Mouse (Mus musculus): Measurements from ENCODE around the gene Nlk. TPM values are rescaled to one million over a fixed set of nuclear protein-coding genes. Genes with fewer than 3 reads are reported as not detected.
"Not testable (repeated sequence)": the region's sequence is repeated elsewhere in the genome, so short reads cannot be mapped to it uniquely, and the experiment has no call there.

Nlk gene
- polyA plus RNA-seq, 1 experiment, result 21.0 TPM

DNA sequence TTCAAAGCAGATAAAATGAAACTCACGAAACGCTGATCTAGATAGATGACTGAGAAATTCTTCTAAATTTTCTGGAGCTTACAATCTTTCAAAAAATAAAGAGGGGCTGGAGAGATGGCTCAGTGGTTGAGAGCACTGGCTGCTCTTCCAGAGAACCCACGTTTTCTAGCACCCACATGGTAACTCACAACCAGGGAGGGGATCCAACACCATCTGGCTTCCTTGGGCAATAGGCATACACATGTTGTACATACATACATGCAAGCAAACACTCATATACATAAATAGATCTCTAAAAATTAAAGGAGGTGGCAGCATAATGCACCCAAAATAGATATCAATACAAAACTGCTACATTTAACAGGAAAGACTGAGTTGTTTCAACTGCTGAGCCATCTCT, 16.1 kb downstream of the Nlk start:
- no peak for DNase-seq (ENCODE audit: low spot score)

DNA sequence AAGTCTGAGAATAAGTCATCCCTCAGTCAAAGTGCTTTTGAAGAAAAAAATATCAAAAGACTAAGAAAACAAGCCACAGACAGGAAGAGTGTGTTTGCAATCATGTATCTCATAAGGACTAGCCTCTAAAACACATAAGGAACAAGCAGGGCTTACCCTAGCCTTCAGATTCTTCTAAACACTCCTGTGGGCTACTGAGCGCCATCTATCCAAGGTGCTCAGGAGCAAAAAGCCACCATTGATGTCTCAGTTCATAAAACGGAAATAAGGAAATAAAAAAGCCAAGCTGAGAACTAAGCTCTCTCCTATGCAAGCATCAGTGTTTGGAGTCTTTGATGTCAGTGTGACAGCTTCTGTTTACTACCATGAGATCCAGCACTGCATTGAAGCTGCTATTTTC, 18.4 kb downstream of the Nlk start:
- no peak for DNase-seq (ENCODE audit: low spot score)

- DNase-seq (ENCODE audit: low spot score), result no peak
Measured at GRCm38 (mm10) chr11:78668647-78669046, 28.5 kb downstream of the Nlk start.

DNA sequence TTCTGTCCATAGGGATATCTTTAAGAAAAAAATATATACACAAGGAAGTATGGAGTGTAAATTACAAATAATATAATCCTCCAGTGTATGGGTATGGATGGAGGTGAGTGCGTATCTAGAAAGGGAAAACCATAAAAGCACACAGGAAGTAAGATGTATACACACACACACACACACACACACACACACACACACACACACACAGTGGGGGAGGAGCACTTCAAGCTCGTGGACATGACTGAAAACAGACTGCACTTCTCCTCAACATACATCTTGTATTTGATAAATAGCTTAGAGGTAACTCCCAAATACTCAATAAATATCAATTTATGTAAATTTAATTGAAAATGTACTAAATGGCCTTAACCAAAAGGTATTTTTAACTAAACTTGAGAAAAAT, 32.3 kb downstream of the Nlk start:
- no peak for DNase-seq (ENCODE audit: low spot score)

DNA sequence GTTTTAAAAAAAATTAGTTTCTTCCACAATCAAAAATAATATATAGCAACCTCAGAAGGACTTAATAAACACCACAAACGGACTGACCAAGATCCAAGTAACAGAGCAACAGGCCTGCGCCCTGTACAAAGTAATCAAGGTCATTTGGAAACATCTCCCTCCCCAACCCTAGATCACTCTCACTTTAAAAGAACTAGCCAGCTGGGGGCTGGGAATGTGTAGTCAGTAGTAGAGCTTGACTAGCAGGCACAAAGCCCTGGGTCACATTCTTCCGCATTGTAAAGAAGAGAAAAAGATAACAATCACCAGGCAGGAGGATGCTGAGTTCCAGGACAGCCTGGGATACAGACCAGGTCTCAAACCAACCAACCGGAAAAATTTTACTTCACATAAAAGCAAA, 33.3 kb downstream of the Nlk start:
- no peak for DNase-seq (ENCODE audit: low spot score)

DNA sequence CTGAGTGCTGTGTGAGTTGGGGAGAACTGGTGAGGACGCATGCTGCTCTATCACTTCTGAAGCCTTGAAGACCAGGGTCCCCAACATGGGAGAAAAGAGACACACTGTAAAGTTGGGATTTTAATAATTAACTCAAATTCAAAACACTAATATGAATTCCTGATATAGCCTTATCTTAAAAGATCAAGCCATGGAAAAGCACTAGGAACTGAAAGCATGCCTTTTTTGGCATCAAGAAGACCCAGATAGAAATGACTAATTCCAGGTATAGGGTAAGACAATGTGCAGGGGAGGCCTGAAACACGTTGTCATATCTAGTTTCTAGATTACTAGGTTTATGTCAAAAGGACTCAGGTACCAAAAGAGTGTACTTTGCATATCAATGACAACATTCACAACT, 48.0 kb downstream of the Nlk start:
- no peak for DNase-seq (ENCODE audit: low spot score)

DNA sequence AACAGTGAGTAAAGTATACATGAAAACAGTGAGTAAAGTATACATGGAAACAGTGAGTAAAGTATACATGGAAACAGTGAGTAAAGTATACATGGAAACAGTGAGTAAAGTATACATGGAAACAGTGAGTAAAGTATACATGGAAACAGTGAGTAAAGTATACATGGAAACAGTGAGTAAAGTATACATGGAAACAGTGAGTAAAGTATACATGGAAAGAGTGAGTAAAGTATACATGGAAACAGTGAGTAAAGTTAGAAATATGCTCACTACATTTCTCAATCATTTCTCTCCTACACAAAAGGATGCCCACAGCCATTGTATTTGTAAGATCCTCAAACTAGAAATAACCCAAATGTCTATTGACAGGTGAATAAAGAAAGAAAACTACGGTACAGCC, 48.8 kb downstream of the Nlk start:
- not testable (repeated sequence) for DNase-seq (ENCODE audit: low spot score)

GRCm38 (mm10) chr11:78643746-78644145, 53.4 kb downstream of the Nlk start:
- no peak for DNase-seq (ENCODE audit: low spot score)

DNA sequence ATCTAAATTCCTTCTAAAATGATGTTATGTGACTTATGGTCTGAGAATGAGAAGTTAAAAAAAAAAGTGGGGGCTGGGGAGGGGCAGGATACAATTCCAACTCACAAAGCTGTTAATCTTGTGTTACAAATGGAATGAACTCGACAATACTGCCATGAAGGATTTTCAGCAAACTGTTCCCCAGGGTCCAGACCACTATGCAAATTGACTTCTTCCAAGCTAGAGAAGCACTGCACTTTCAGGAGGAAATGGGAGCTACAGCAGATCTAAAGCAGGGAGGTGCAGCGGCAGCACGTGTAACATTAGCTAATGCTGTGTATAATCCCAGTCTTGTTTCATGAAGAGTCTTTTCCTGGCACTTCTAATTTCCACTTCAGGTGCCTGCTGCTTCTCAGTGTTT, 55.0 kb downstream of the Nlk start:
- no peak for DNase-seq (ENCODE audit: low spot score)

GRCm38 (mm10) chr11:78641088-78641487, 56.1 kb downstream of the Nlk start:
- DNase-seq (ENCODE audit: low spot score), result no peak

DNA sequence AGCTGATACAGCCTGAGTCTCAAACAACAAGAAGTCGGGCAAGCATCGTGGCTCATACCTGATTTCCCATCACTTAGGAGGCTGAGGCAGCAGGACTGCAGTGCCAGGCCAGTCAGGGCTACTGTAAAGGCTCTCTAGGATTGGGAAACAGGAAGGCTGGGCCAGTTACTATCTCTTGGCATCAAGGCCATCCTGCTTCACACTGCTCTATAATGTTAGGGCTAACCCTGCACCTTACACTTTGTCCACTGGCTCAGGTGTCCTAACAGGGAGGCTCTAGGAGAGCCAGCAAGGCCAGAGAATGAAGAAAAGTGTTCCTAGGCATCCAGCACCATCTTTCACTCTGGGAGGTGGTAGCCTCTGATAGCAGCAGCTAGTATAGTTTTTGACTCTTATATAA, 64.4 kb downstream of the Nlk start:
- no peak for DNase-seq (ENCODE audit: low spot score)

DNA sequence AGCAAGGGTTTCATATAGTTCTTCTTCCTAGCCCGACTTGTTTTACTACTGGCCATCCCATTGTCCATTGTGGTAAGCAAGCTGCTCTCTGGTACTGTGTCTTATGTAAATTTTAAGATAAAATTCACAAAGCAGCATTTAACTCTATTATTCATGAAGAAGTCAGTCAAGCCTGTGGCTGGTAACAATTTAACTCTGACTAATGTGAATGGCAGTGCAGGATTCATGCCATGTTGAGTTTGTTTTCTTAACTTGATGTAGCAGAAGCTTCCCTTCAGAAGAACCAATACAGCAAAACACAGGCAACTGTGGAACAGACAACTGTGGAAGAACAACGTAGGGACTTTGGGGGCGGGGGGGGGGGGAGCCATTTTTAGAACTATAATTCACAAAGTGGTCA, 68.3 kb downstream of the Nlk start:
- no peak for DNase-seq (ENCODE audit: low spot score)

DNA sequence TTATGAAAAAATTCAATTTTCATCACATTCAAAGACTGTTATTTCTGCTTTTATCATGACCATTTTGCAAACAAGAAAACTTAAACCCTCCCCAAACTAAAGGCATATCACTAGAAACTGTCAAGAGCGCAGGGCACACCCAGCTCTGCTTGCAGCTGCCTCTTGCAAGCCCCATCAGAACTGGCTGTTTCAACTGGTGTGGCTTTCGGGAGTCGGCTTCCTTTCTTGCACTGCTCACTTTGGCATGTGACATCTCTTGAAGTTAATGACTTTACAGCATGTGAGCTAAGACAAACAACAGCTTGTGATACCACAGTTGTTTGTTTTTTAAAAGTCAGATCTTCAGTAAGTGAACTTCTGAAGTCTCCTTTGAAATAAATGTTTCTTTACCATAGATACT, 72.8 kb downstream of the Nlk start:
- DNase-seq (ENCODE audit: low spot score), result no peak

DNA sequence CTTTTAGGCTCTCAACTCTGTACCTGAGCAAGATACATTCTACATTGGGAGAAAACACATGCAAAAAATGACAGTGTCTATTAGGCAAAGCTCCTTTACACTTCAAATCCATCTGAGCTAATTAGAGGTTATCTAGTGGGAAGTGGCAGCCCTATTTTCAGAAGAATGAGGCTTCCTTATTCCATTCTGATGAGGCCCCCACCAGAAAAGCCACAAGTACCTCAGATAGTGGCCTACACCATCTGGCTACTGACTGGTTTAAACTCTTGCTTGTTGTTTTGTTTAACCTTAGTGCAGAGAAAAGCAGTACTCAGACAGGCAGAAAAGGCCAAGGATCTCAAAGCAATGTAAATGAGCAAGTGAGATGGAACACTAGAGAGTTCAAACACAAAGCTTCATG, 75.2 kb downstream of the Nlk start:
- DNase-seq (ENCODE audit: low spot score), result no peak

- DNase-seq (ENCODE audit: low spot score), result no peak
Measured at GRCm38 (mm10) chr11:78620179-78620578, 77.0 kb downstream of the Nlk start.

GRCm38 (mm10) chr11:78611273-78611672, 85.9 kb downstream of the Nlk start:
- DNase-seq (ENCODE audit: low spot score), result no peak

DNA sequence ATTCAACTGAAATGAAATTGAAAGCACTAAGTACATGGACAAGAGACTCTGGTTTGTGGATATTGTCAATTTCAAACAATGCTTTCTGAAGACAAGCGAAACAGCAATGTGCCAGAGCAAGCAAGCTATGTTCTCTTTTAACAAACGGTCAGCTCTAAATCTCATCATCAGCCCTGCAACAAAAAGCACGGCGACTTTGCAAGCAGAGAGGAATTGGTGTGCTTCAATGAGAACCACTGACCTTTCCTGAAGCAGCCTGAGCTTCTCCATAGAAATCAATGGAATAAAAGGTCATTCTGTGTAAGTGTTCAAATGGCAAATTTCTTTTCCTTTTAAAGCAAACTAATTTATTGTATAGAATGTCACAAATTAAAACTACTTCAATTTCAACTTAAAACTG, 87.5 kb downstream of the Nlk start:
- DNase-seq (ENCODE audit: low spot score), result no peak

DNA sequence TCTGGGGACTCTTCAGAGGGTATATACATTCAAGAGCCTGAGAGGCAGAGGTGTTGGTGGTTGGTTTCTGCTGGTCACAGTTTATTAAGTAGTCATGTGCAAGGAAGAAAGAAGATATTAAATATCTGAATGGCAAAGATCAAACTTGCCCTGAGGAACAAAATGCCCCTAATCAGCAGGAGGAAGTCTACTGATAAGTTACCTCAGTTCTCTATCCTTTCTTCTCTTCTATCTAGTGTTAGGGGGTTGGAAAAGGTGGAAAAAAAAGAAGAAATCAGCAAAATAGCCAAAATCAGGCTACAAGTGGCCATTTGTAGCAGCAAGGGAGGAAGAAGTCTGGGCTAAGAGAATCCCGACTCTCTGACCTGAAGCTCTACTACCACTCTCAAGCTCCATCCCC, 92.3 kb downstream of the Nlk start:
- DNase-seq (ENCODE audit: low spot score), result no peak

GRCm38 (mm10) chr11:78602781-78603180, 94.4 kb downstream of the Nlk start:
- DNase-seq (ENCODE audit: low spot score), result no peak

DNA sequence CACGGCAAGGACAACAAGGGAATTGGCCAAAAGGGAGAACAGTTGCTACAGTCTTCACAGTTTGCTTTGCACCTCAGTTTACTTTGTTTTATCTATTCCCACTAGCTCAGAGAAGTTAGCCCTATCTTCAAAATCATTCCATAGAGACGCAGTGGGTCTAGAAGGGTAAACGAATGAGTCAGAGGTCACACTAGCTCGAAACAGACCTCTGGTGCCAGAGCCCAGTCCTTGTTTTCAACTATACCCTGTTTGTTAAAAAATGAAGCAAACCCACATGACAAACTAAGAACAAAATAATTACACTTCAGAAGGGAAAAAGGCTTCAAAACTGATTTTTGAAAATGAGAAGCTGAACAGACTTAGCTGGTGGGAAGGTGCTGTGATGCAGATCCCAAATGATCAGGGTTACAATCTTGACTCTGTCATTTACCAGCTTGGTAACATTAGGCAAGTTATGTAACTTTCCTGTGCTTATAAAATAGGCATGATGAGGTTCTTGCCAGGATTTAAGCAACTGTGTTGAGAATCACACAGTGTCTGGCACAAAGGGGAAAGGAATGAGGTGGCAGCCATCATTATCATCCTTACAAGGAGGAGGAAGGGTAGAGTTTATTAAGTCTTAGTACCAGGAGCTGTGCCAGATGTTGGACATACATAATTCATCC, 96.1 kb downstream of the Nlk start:
- no peak for DNase-seq (ENCODE audit: low spot score)

DNA sequence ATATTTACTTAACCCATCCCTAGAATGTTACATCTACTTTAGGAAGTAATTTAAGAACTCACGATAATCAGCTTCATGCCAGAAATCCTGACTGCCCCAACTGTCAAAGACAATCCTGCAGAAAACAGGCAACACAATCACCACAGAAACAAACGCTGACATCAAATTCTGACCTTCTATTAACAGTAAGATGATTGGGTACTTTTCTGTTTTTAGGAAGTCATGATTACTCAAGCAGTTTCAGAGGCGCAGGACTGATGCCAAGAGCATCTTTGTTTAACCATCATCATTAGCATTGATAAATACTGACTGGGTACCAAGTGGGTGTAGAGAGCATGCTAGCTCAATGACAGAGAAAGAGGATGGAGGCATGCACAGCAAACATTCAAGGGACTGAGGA, 96.7 kb downstream of the Nlk start:
- DNase-seq (ENCODE audit: low spot score), result no peak

DNA sequence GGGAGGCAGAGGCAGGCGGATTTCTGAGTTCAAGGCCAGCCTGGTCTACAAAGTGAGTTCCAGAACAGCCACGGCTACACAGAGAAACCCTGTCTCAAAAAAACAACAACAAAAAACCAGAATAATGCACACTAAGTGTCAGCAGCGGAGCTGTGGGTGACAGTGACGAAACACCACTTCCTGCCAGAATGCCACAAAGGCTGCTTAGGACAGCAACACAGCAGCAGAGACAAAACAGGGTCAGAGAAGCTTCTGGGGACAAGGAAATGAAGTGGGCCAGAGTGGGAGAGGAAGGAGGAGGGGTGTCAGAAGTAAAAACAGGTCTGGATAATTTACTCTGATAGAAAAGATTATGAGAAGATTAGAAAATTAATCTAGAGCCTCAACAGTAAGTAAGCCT, 97.1 kb downstream of the Nlk start:
- no peak for DNase-seq (ENCODE audit: low spot score)

GRCm38 (mm10) chr11:78598763-78599415, 98.3 kb downstream of the Nlk start:
- DNase-seq (ENCODE audit: low spot score), result no peak

GRCm38 (mm10) chr11:78596750-78597149, 100.4 kb downstream of the Nlk start:
- no peak for DNase-seq (ENCODE audit: low spot score)
